Mouse (Mus musculus) embryonic facial prominence, embryonic 14.5 days (tissue): Measurements from ENCODE around the gene Tril. TPM values are rescaled to one million over a fixed set of nuclear protein-coding genes. Genes with fewer than 3 reads are reported as not detected.

Experiments
- polyA plus RNA-seq: library from polyadenylated mRNA; unstranded; fragments of >200 nt; fragmentation: Nextera tagmentation; extraction: Ambion mirVana; gene quantifications from 2 replicates; pipeline ENCODE4 v1.2.1, GENCODE M21; 2014

The Tril gene
- polyA plus RNA-seq, 1 experiment from 2014 or later, result 27.0 TPM

Other genes starting within 250 kb of the Tril start
- not detected in 2 replicates for gene Cpvl, start 157.8 kb upstream of the Tril start, polyA plus RNA-seq
- 15.3 and 19.0 TPM in 2 replicates for gene Chn2, start 218.7 kb upstream of the Tril start, polyA plus RNA-seq